ENCODE assay signal across 21 mouse cellular contexts in genomic region chr2:57689877-57690276, GRCm38 (mm10).
DNase-seq lines count a peak whose midpoint lies in the region; ATAC-seq lines count a peak whose summit lies in the region.
"Had no signal": no experiment of that assay in that cellular context is flagged by ENCODE, and none has a peak within 500 bp of the region (broad histone marks: within the 10 kb centered on the region; RNA-seq: fewer than 3 reads in every experiment).

No protein-coding gene starts in this region.

- ATAC-seq in common myeloid progenitor, adult 5-6 weeks (replicated peaks; ENCODE audit: low read depth, poor library complexity, severe bottlenecking): peak; percentile 47; the same call in 1 of the 2 replicates
- peak; percentile 37 to 51; a peak in 1 of 4 replicates for ATAC-seq in hematopoietic stem cell, adult 5-6 weeks (replicated peaks in 1 of 2; ENCODE audit: insufficient read depth in 1 of 2, low FRiP score in 2 of 2, low TSS enrichment in 1 of 2, low read depth in 1 of 2, poor library complexity in 2 of 2, severe bottlenecking in 2 of 2)
- ATAC-seq: activated CD4-positive, CD25-positive, alpha-beta regulatory T cell, adult 4 months; CD4-positive, CD25-positive, alpha-beta regulatory T cell, adult 4 months; forebrain, embryonic 13.5 days; forebrain, embryonic 15.5 days; forebrain, postnatal 0 days; Patski had no signal

- DNase-seq in right cerebral cortex, postnatal 25 days: no peak
- no peak for DNase-seq in ovary, adult 18-20 months (ENCODE audit: low spot score)
- no peak for DNase-seq in gastrocnemius, postnatal 4 days (ENCODE audit: low spot score in 2 of 2)
- DNase-seq: adrenal gland, adult 8-10 months; adrenal gland, postnatal 14 days; adrenal gland, postnatal 36 days; B cell, adult 2 months; cerebellum, adult 11 months; cerebellum, adult 18-20 months; cerebellum, adult 8-10 months; cerebellum, adult 9-11 months; cerebellum, postnatal 14 days; cerebellum, postnatal 36 days; forebrain, postnatal 0 days had no signal
